Mouse (Mus musculus): Measurements from ENCODE around the gene Ezr. TPM values are rescaled to one million over a fixed set of nuclear protein-coding genes. Genes with fewer than 3 reads are reported as not detected.

Ezr gene
- polyA plus RNA-seq, 1 experiment from 2014 or later = 100 TPM

- Histone ChIP-seq H3K4me3 (replicated peaks; ENCODE audit: low read length) (peak overlapping the region; percentile 48), H3K4me2 (ENCODE audit: low read length) (peak overlapping the region; percentile 85), H3K27me3 (replicated peaks; ENCODE audit: control insufficient read depth, insufficient read depth, low read length) (no peaks in the 10 kb centered on the region), H3K27ac (ENCODE audit: low read length) (no peak overlapping the region), H3K36me3 (ENCODE audit: control insufficient read depth, insufficient read depth) (no peaks in the 10 kb centered on the region), H3K9ac (replicated peaks; ENCODE audit: low read depth, low read length) (no peak overlapping the region), H3K4me1 (replicated peaks; ENCODE audit: control insufficient read depth, insufficient read depth, low read length) (peaks cover 54% of the 10 kb centered on the region), H3K9me3 (ENCODE audit: control insufficient read depth, low read length) (no peaks in the 10 kb centered on the region)
- WGBS = 65% methylated on average over 4 of the region's 4 CpGs
- no peak for ATAC-seq
Measured at GRCm38 (mm10) chr17:6780521-6781115, 2.0 kb downstream of the Ezr start.

- Histone ChIP-seq H3K9me3 (ENCODE audit: control insufficient read depth, low read length) (no peaks in the 10 kb centered on the region), H3K4me2 (ENCODE audit: low read length) (peak overlapping the region; percentile 85), H3K4me1 (replicated peaks; ENCODE audit: control insufficient read depth, insufficient read depth, low read length) (peaks cover 54% of the 10 kb centered on the region), H3K36me3 (ENCODE audit: control insufficient read depth, insufficient read depth) (no peaks in the 10 kb centered on the region), H3K27me3 (replicated peaks; ENCODE audit: control insufficient read depth, insufficient read depth, low read length) (no peaks in the 10 kb centered on the region), H3K27ac (ENCODE audit: low read length) (no peak overlapping the region), H3K4me3 (replicated peaks; ENCODE audit: low read length) (peak overlapping the region; percentile 48), H3K9ac (replicated peaks; ENCODE audit: low read depth, low read length) (peak overlapping the region; percentile 2)
- WGBS = 21% methylated on average over 7 of the region's 7 CpGs
- no peak for ATAC-seq
Measured at GRCm38 (mm10) chr17:6779632-6780031, 3.0 kb downstream of the Ezr start.

- Histone ChIP-seq H3K36me3 (ENCODE audit: control insufficient read depth, insufficient read depth) (no peaks in the 10 kb centered on the region), H3K9ac (replicated peaks; ENCODE audit: low read depth, low read length) (peak overlapping the region; percentile 52), H3K9me3 (ENCODE audit: control insufficient read depth, low read length) (no peaks in the 10 kb centered on the region), H3K4me1 (replicated peaks; ENCODE audit: control insufficient read depth, insufficient read depth, low read length) (peaks cover 50% of the 10 kb centered on the region), H3K27ac (ENCODE audit: low read length) (peak overlapping the region; percentile 39; the same call in 1 of the 2 replicates), H3K4me3 (replicated peaks; ENCODE audit: low read length) (peak overlapping the region; percentile 48), H3K4me2 (ENCODE audit: low read length) (peak overlapping the region; percentile 85), H3K27me3 (replicated peaks; ENCODE audit: control insufficient read depth, insufficient read depth, low read length) (no peaks in the 10 kb centered on the region)
- WGBS = 5% methylated on average over 23 of the region's 23 CpGs
- peak; percentile 65 for ATAC-seq
Measured at GRCm38 (mm10) chr17:6778771-6779509, 3.6 kb downstream of the Ezr start.

- Histone ChIP-seq H3K4me3 (replicated peaks; ENCODE audit: low read length) (peak overlapping the region; percentile 48), H3K4me1 (replicated peaks; ENCODE audit: control insufficient read depth, insufficient read depth, low read length) (peaks cover 45% of the 10 kb centered on the region), H3K27ac (ENCODE audit: low read length) (no peak overlapping the region), H3K27me3 (replicated peaks; ENCODE audit: control insufficient read depth, insufficient read depth, low read length) (no peaks in the 10 kb centered on the region), H3K9me3 (ENCODE audit: control insufficient read depth, low read length) (no peaks in the 10 kb centered on the region), H3K9ac (replicated peaks; ENCODE audit: low read depth, low read length) (no peak overlapping the region; the same call in 1 of the 2 replicates), H3K4me2 (ENCODE audit: low read length) (peak overlapping the region; percentile 85), H3K36me3 (ENCODE audit: control insufficient read depth, insufficient read depth) (no peaks in the 10 kb centered on the region)
- no peak for ATAC-seq
- WGBS = 0% methylated on average over 9 of the region's 9 CpGs
Measured at GRCm38 (mm10) chr17:6778332-6778683, 4.3 kb downstream of the Ezr start.

- H3K27ac ChIP-seq (ENCODE audit: low read length) = no peak overlapping the region
- H3K36me3 ChIP-seq (ENCODE audit: control insufficient read depth, insufficient read depth) = no peaks in the 10 kb centered on the region
- no peak overlapping the region for H3K9ac ChIP-seq (replicated peaks; ENCODE audit: low read depth, low read length)
- no peaks in the 10 kb centered on the region for H3K27me3 ChIP-seq (replicated peaks; ENCODE audit: control insufficient read depth, insufficient read depth, low read length)
- no peaks in the 10 kb centered on the region for H3K9me3 ChIP-seq (ENCODE audit: control insufficient read depth, low read length)
- WGBS = 66% methylated on average over 12 of the region's 12 CpGs
- H3K4me1 ChIP-seq (replicated peaks; ENCODE audit: control insufficient read depth, insufficient read depth, low read length) = peaks cover 44% of the 10 kb centered on the region
- no peak for ATAC-seq
- H3K4me2 ChIP-seq (ENCODE audit: low read length) = no peak overlapping the region
- no peak overlapping the region for H3K4me3 ChIP-seq (replicated peaks; ENCODE audit: low read length)
Measured at GRCm38 (mm10) chr17:6777629-6778331, 4.8 kb downstream of the Ezr start.

- H3K4me1 ChIP-seq (replicated peaks; ENCODE audit: control insufficient read depth, insufficient read depth, low read length) = peaks cover 40% of the 10 kb centered on the region
- 75% methylated on average over 6 of the region's 6 CpGs for WGBS
- no peak overlapping the region for H3K9ac ChIP-seq (replicated peaks; ENCODE audit: low read depth, low read length)
Measured at GRCm38 (mm10) chr17:6777061-6777460, 5.5 kb downstream of the Ezr start.

GRCm38 (mm10) chr17:6776576-6776975, 6.0 kb downstream of the Ezr start:
- Histone ChIP-seq H3K4me2 (ENCODE audit: low read length) (no peak overlapping the region), H3K9ac (replicated peaks; ENCODE audit: low read depth, low read length) (no peak overlapping the region; the same call in 1 of the 2 replicates)

More at GRCm38 (mm10) chr17:6777061-6777460, 5.5 kb downstream of the Ezr start:
- Histone ChIP-seq H3K27me3 (replicated peaks; ENCODE audit: control insufficient read depth, insufficient read depth, low read length) (no peaks in the 10 kb centered on the region), H3K4me2 (ENCODE audit: low read length) (no peak overlapping the region), H3K9me3 (ENCODE audit: control insufficient read depth, low read length) (no peaks in the 10 kb centered on the region), H3K27ac (ENCODE audit: low read length) (no peak overlapping the region), H3K4me3 (replicated peaks; ENCODE audit: low read length) (no peak overlapping the region), H3K36me3 (ENCODE audit: control insufficient read depth, insufficient read depth) (no peaks in the 10 kb centered on the region)
- ATAC-seq = no peak

GRCm38 (mm10) chr17:6776123-6776522, 6.5 kb downstream of the Ezr start:
- no peak overlapping the region for H3K4me2 ChIP-seq (ENCODE audit: low read length)
- peaks cover 36% of the 10 kb centered on the region for H3K4me1 ChIP-seq (replicated peaks; ENCODE audit: control insufficient read depth, insufficient read depth, low read length)
- H3K27ac ChIP-seq (ENCODE audit: low read length) = no peak overlapping the region; the same call in 1 of the 2 replicates
- no peak for ATAC-seq
- no peaks in the 10 kb centered on the region for H3K36me3 ChIP-seq (ENCODE audit: control insufficient read depth, insufficient read depth)
- 36% methylated on average over 6 of the region's 6 CpGs for WGBS
- H3K27me3 ChIP-seq (replicated peaks; ENCODE audit: control insufficient read depth, insufficient read depth, low read length) = no peaks in the 10 kb centered on the region
- H3K9ac ChIP-seq (replicated peaks; ENCODE audit: low read depth, low read length) = no peak overlapping the region; the same call in 1 of the 2 replicates
- no peak overlapping the region for H3K4me3 ChIP-seq (replicated peaks; ENCODE audit: low read length)
- no peaks in the 10 kb centered on the region for H3K9me3 ChIP-seq (ENCODE audit: control insufficient read depth, low read length)

More at GRCm38 (mm10) chr17:6776576-6776975, 6.0 kb downstream of the Ezr start:
- ATAC-seq = no peak
- H3K27ac ChIP-seq (ENCODE audit: low read length) = no peak overlapping the region; the same call in 1 of the 2 replicates
- H3K4me1 ChIP-seq (replicated peaks; ENCODE audit: control insufficient read depth, insufficient read depth, low read length) = peaks cover 36% of the 10 kb centered on the region
- WGBS = 30% methylated on average over 5 of the region's 5 CpGs
- no peaks in the 10 kb centered on the region for H3K27me3 ChIP-seq (replicated peaks; ENCODE audit: control insufficient read depth, insufficient read depth, low read length)
- no peak overlapping the region for H3K4me3 ChIP-seq (replicated peaks; ENCODE audit: low read length)
- no peaks in the 10 kb centered on the region for H3K9me3 ChIP-seq (ENCODE audit: control insufficient read depth, low read length)
- H3K36me3 ChIP-seq (ENCODE audit: control insufficient read depth, insufficient read depth) = no peaks in the 10 kb centered on the region

GRCm38 (mm10) chr17:6775671-6776070, 6.9 kb downstream of the Ezr start:
- H3K9ac ChIP-seq (replicated peaks; ENCODE audit: low read depth, low read length) = no peak overlapping the region
- H3K36me3 ChIP-seq (ENCODE audit: control insufficient read depth, insufficient read depth) = no peaks in the 10 kb centered on the region
- H3K4me3 ChIP-seq (replicated peaks; ENCODE audit: low read length) = no peak overlapping the region
- ATAC-seq = no peak
- H3K4me2 ChIP-seq (ENCODE audit: low read length) = no peak overlapping the region
- H3K4me1 ChIP-seq (replicated peaks; ENCODE audit: control insufficient read depth, insufficient read depth, low read length) = peaks cover 31% of the 10 kb centered on the region
- no peaks in the 10 kb centered on the region for H3K9me3 ChIP-seq (ENCODE audit: control insufficient read depth, low read length)
- WGBS = 78% methylated on average over 4 of the region's 4 CpGs
- H3K27ac ChIP-seq (ENCODE audit: low read length) = no peak overlapping the region
- no peaks in the 10 kb centered on the region for H3K27me3 ChIP-seq (replicated peaks; ENCODE audit: control insufficient read depth, insufficient read depth, low read length)
